Mouse (Mus musculus): ENCODE results near the gene Rinl. TPM values are rescaled to one million over a fixed set of nuclear protein-coding genes. Genes with fewer than 3 reads are reported as not detected.

Gene Rinl
- polyA plus RNA-seq (2015; fragmentation: Nextera tagmentation; extraction: Ambion mirVana): 2.4 and 3.3 TPM in 2 replicates

DNA sequence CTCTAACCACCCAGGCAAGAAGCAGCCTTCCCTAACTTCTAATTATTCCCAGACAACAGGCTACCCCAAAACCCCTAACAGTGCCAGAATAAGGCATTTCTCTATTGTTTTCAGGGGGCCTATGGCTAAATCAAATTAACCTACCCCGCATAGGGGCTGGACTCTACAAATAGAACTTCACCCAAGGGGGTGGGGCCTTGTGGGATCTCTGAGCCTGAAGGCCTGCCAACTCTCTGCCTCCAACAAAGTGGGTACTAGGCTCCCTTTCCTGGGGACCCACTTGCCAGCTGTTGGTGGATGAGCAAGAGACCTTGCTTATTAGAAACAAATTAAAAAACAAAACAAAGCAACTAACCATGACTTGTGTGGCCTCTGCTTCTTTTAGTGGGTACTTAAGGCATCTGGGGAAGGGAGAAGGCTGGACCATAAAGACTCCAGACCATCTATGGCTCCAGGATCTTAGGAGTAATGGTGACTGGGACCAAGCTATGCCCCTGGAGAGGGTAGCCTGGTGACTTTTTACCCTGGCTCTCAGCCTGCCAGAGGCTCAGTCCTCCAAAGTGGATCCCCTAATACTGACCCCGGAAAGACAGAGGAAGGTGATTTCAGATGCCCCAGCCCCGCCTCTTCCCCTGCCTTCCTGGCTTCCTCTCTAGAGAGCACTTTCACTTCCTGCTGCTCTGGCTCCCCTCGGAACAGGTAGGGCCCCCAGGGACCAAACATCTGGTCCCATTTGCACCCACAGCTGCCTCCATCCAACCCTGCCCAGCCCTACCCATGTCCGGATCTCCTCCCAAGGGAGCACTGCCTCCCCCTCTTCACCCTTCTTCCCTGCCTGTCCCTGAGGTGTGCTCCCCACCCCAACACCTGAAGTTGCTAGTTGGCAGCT, at the start of gene Rinl:
Gene Rinl, plus strand, starts transcription at position 663 of the 889 bp plus-strand sequence.
- no peak within 1 kb of the TSS for H3K4me3 ChIP-seq
- ATAC-seq (replicated peaks): no peak
- no peak within 1 kb of the TSS for H3K4me2 ChIP-seq

DNA sequence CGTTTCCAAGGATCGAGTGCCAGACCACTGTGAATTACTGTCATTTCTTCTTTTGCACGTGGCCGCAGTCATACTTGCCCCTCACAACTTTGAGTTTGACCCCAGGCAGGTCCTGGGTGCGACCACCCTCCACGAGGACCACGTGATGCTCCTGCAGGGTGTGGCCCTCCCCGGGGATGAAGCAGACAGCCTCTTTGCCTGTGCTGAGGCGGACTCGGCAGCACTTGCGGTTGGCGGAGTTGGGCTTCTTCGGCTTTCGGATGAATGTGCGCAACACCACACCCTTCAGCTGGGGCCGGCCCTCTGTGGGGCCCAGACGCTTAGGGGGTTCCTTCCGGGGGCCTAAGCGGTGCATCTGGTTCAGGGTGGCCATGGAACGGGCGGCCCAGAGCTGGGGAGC, 48.9 kb upstream of the Rinl start:
- no peaks in the 10 kb centered on the region for H3K9me3 ChIP-seq
- WGBS: 96% methylated on average over 21 of the region's 21 CpGs
- no peak for ATAC-seq (replicated peaks)
- no peak overlapping the region for H3K4me3 ChIP-seq
- H3K9ac ChIP-seq: no peak overlapping the region
- H3K27ac ChIP-seq: no peak overlapping the region
- no peaks in the 10 kb centered on the region for H3K27me3 ChIP-seq (replicated peaks)
- peaks cover 3% of the 10 kb centered on the region; the same call in 1 of the 2 replicates for H3K36me3 ChIP-seq (replicated peaks)
- peaks cover 14% of the 10 kb centered on the region for H3K4me1 ChIP-seq
- no peak overlapping the region for H3K4me2 ChIP-seq

More for the DNA sequence above, at the start of gene Rinl:
- H3K27me3 ChIP-seq (replicated peaks): no peaks in the 10 kb centered on the region
- WGBS: 69% methylated on average over 5 of the region's 5 CpGs
- H3K4me1 ChIP-seq: no peaks in the 10 kb centered on the region
- no peak within 1 kb of the TSS for H3K9ac ChIP-seq
- no peaks in the 10 kb centered on the region for H3K9me3 ChIP-seq
- H3K36me3 ChIP-seq (replicated peaks): no peaks in the 10 kb centered on the region; the same call in 1 of the 2 replicates
- H3K27ac ChIP-seq: no peak within 1 kb of the TSS

DNA sequence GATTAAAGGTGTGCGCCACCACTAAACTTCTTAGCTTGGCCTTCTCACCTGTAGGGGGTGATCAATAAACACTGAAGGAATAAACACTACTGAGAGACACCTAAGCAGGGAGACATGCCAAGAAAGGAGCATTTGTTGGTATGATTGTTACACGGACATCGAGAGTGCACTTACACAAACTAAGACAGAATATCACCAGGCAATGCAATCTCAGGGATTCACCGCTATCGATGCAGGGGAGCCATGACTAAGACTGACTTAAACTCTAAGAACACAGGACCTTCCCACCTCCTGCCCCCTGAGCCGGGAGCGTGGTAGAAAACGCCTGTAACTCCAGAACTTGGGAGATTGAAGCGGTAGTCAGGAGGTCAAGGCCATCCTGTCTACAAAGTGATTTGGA, 47.8 kb upstream of the Rinl start:
- Histone ChIP-seq H3K27ac (peak overlapping the region; percentile 74; the same call in 1 of the 2 replicates), H3K36me3 (replicated peaks) (peaks cover 3% of the 10 kb centered on the region; the same call in 1 of the 2 replicates)

DNA sequence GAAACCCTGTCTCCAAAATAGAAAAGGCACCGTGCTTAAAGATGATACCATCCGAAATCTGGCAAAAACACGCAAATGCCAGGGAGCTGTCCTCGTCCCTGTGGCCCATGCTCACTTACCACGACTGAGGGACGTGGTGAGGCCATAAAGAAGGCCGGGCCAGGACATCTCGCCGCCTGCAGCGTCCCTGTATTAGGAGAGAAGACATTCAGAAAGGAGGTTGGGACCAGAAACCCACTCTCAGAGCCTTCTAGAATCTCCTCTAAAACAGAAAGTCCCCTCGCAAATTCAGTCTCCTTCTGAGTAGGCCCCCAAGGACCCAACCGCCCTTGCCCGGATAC, 47.4 kb upstream of the Rinl start:
- Histone ChIP-seq H3K36me3 (replicated peaks) (peaks cover 3% of the 10 kb centered on the region; the same call in 1 of the 2 replicates), H3K4me1 (peaks cover 14% of the 10 kb centered on the region), H3K4me2 (peak overlapping the region; percentile 91), H3K27ac (peak overlapping the region; percentile 74), H3K9me3 (no peaks in the 10 kb centered on the region), H3K27me3 (replicated peaks) (no peaks in the 10 kb centered on the region), H3K9ac (peak overlapping the region; percentile 73), H3K4me3 (peak overlapping the region; percentile 90)
- ATAC-seq (replicated peaks): peak; percentile 27; the same call in 1 of the 2 replicates
- WGBS: under 1% methylated on average over 13 of the region's 13 CpGs

More for the DNA sequence above, 47.8 kb upstream of the Rinl start:
- no peak for ATAC-seq (replicated peaks)
- peak overlapping the region; percentile 91 for H3K4me2 ChIP-seq
- WGBS: 41% methylated on average over 9 of the region's 9 CpGs
- H3K4me3 ChIP-seq: peak overlapping the region; percentile 90
- peaks cover 14% of the 10 kb centered on the region for H3K4me1 ChIP-seq
- no peaks in the 10 kb centered on the region for H3K9me3 ChIP-seq
- peak overlapping the region; percentile 73 for H3K9ac ChIP-seq
- H3K27me3 ChIP-seq (replicated peaks): no peaks in the 10 kb centered on the region

DNA sequence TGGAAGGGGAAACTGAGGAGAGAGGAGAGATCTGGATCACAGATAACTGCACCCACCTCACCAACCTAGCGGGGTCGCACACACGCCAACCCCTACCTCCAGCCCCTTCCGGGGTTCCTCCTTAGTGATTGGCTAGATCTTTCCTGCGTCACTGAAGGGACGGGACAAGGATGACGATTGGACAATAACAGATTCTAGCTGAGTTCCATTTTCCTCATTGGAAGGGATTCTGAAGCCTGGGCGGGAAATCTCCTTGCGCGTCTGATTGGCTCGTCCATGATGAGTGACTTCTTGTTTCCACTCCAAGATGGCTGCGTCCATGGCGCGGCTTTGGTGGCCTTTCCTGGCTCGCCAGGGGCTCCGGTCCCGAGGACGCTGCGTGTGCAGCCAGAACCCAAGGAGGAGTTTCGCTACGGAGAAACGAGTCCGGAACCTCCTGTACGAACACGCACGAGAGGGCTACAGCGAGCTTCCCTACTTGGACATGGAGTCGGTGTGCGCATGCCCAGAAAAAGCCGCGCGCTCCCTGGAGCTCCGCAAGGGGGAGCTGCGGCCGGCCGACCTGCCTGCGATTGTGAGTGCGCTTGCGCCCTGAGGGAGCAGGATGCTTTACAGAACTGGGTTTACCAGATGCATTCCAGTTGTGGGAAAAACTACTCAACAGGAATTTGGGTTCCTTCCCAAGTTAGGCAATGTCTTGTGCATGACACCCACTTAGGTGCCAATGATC, 46.9 kb upstream of the Rinl start, which contains the start of the genes Mrps12 and Sars2:
Gene Mrps12, minus strand, starts transcription at position 112 of the 730 bp plus-strand sequence.
Gene Sars2, plus strand, starts transcription at position 284 of the 730 bp plus-strand sequence.
- peak; percentile 99 for ATAC-seq (replicated peaks)
- peak within 1 kb of the TSS; percentile 91 for H3K4me2 ChIP-seq
- peak within 1 kb of the TSS; percentile 92 for H3K27ac ChIP-seq
- peaks cover 14% of the 10 kb centered on the region for H3K4me1 ChIP-seq
- H3K9ac ChIP-seq: peak within 1 kb of the TSS; percentile 76
- no peaks in the 10 kb centered on the region for H3K9me3 ChIP-seq
- WGBS: under 1% methylated on average over 39 of the region's 39 CpGs
- peak within 1 kb of the TSS; percentile 90 for H3K4me3 ChIP-seq
- H3K27me3 ChIP-seq (replicated peaks): no peaks in the 10 kb centered on the region
- peaks cover 3% of the 10 kb centered on the region; the same call in 1 of the 2 replicates for H3K36me3 ChIP-seq (replicated peaks)

DNA sequence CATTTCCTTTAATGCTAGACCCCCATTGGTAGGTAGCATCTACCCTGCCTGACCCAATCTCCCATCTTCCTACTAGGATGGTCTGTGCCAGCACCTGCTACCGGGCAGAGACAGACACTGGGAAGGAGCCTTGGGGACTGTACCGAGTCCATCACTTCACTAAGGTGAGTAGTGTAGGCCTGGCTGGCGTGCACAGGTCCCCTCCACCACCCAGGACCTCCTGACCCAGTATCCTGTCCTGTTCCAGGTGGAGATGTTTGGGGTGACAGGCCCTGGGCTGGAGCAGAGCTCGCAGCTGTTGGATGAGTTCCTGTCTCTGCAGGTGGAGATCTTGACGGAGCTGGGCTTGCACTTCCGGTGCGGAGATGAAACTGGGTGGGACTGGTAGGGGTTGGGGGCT, 38.8 kb upstream of the Rinl start:
- no peak overlapping the region for H3K4me3 ChIP-seq
- no peak overlapping the region for H3K9ac ChIP-seq
- H3K4me1 ChIP-seq: no peaks in the 10 kb centered on the region
- 99% methylated on average over 7 of the region's 7 CpGs for WGBS
- no peak overlapping the region for H3K27ac ChIP-seq
- H3K36me3 ChIP-seq (replicated peaks): no peaks in the 10 kb centered on the region
- H3K9me3 ChIP-seq: no peaks in the 10 kb centered on the region
- H3K27me3 ChIP-seq (replicated peaks): no peaks in the 10 kb centered on the region
- no peak for ATAC-seq (replicated peaks)
- H3K4me2 ChIP-seq: no peak overlapping the region

DNA sequence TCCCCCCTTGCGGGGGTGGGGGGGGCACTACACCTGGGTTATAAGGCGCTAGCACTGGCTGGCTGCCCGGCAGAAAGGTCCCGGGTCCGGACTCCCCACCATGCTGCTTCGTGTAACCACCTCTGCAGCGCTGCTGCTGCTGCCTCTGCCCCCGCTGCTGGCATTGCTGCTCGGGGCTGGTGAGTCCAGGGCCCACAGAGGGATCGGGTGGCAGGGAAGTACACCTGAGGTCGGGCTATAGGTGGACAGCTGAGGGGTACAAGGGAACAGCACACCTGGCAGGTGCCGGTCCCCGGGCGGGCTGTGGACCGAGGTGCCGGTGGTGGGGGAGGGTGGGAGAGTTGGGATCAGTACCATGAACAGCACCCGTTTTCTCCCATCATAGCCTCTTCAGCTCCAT, 32.7 kb upstream of the Rinl start, which contains the start of gene Ccer2:
Gene Ccer2, plus strand, starts transcription at position 96 of the 400 bp plus-strand sequence.
- peaks cover 15% of the 10 kb centered on the region for H3K36me3 ChIP-seq (replicated peaks)
- H3K4me3 ChIP-seq: peak within 1 kb of the TSS; percentile 10; the same call in 1 of the 2 replicates
- H3K9me3 ChIP-seq: no peaks in the 10 kb centered on the region
- ATAC-seq (replicated peaks): 0 out of 2 replicates have a peak, but pooled peaks have one; percentile 53
- WGBS: 3% methylated on average over 17 of the region's 17 CpGs
- no peaks in the 10 kb centered on the region; the same call in 1 of the 2 replicates for H3K27me3 ChIP-seq (replicated peaks)
- peak within 1 kb of the TSS; percentile 28; the same call in 1 of the 2 replicates for H3K9ac ChIP-seq
- no peak within 1 kb of the TSS for H3K27ac ChIP-seq
- peak within 1 kb of the TSS; percentile 42 for H3K4me2 ChIP-seq
- peaks cover 6% of the 10 kb centered on the region; the same call in 1 of the 2 replicates for H3K4me1 ChIP-seq

DNA sequence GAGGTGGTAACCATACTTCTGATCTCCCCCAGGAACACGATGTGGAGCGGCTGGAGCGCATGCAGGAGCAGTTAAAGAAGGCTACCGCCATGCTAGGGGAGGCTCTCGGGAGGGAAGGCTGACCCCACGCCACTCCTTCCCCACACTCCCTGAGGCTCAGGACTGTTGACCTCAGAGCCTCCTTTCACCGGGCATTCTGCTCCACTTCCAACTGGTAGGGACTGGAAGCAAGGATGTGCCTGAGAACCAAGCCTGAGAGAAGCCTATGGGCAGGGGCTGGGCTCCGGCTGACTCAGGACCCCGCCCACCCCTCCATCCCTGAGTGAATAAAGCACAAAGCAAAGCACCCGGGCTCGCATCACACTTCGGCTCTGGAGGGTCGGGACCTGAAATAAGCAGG, 30.1 kb upstream of the Rinl start:
- H3K4me3 ChIP-seq: no peak overlapping the region
- no peak for ATAC-seq (replicated peaks)
- peaks cover 6% of the 10 kb centered on the region; the same call in 1 of the 2 replicates for H3K4me1 ChIP-seq
- WGBS: 78% methylated on average over 13 of the region's 13 CpGs
- H3K9ac ChIP-seq: no peak overlapping the region
- H3K9me3 ChIP-seq: no peaks in the 10 kb centered on the region
- H3K4me2 ChIP-seq: no peak overlapping the region
- H3K27ac ChIP-seq: no peak overlapping the region
- H3K36me3 ChIP-seq (replicated peaks): peaks cover 25% of the 10 kb centered on the region
- H3K27me3 ChIP-seq (replicated peaks): no peaks in the 10 kb centered on the region; the same call in 1 of the 2 replicates

DNA sequence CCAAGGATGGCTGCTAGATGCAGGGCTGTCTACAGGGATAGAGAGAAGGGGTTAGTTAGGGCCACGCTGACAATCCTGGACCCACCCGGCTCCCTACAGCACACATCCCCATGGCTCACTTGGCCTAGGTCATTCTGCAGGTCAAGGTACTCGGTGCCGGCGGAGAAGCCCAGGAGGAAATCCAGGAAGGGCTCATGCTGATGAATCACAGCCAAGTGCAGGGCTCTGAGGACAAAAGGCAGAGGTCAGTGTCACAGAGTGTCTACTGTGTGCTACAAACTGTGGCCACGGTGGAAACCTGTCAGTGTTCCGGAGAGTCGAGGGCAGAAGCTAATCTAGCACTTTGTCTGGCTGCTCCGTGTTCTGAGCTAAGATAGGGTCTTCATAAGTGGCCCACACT, 26.9 kb upstream of the Rinl start:
- H3K9ac ChIP-seq: no peak overlapping the region
- no peak overlapping the region for H3K27ac ChIP-seq
- ATAC-seq (replicated peaks): no peak
- no peaks in the 10 kb centered on the region for H3K9me3 ChIP-seq
- no peak overlapping the region for H3K4me3 ChIP-seq
- WGBS: 91% methylated on average over 9 of the region's 9 CpGs
- no peak overlapping the region for H3K4me2 ChIP-seq
- H3K36me3 ChIP-seq (replicated peaks): peaks cover 25% of the 10 kb centered on the region
- peaks cover 16% of the 10 kb centered on the region for H3K4me1 ChIP-seq
- H3K27me3 ChIP-seq (replicated peaks): no peaks in the 10 kb centered on the region; the same call in 1 of the 2 replicates

DNA sequence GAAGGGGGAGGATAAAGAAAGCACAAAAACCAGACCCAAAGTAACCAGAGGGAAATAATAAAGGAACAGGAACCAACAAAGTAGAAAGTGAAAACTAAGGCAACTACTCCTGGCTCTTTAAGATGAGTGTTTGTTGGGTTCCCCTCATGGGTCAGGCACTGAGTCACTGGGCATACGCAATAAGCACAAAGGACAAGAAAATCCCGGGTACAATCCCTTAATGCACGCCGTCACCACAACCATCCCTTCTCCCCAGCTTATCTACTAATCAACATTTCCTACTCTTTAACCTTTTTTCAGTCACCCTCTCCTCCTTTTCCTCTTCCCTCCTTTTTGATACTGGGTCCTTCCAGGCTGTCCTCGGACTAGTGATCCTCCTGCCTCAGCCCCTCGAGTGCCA, 23.6 kb upstream of the Rinl start:
- H3K9ac ChIP-seq: no peak overlapping the region
- H3K4me3 ChIP-seq: peak overlapping the region; percentile 81
- no peaks in the 10 kb centered on the region for H3K27me3 ChIP-seq (replicated peaks)
- ATAC-seq (replicated peaks): no peak
- H3K36me3 ChIP-seq (replicated peaks): peaks cover 14% of the 10 kb centered on the region; the same call in 1 of the 2 replicates
- H3K4me2 ChIP-seq: peak overlapping the region; percentile 64
- WGBS: 79% methylated on average over 6 of the region's 6 CpGs
- peaks cover 31% of the 10 kb centered on the region for H3K4me1 ChIP-seq
- H3K9me3 ChIP-seq: no peaks in the 10 kb centered on the region
- no peak overlapping the region for H3K27ac ChIP-seq

DNA sequence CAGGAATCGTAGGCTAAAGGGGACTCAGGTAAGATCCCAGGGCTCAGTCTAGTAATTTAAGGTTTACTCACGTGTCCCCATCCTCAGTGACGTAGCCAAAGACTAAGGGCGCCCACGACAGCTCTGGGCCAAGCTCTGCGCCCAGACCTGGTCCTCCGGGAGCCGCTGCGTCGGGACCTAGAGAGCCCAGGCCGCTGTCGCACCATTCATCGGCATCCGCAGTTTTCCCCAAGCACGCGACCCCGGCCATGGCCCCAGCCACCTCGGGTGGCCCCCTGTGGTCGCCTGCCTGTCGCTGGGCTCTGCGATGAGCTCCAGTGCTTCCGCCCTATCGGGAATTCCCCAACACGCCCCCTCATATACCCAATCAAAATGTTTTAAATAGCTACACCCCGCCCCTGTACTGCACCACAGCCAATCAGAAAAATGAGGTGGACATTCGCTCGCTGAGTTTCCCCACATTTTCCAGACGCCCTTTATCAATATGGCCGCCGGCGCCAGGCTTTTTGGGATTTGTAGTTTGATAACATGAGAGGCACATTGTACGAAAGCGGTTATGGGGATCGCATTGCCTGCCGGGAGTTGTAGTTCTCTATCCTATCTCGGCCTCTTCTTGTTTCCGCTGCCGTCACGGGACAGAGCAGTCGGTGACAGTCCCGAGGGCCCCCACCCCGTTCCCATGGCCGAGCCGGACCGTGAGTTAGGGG, 22.4 kb upstream of the Rinl start, which contains the start of gene Sirt2:
Gene Sirt2, plus strand, starts transcription at position 563 of the 707 bp plus-strand sequence.
- 0 out of 2 replicates have a peak, but pooled peaks cover 7% of the 10 kb centered on the region for H3K36me3 ChIP-seq (replicated peaks)
- H3K9ac ChIP-seq: peak within 1 kb of the TSS; percentile 71
- peak; percentile 99 for ATAC-seq (replicated peaks)
- peaks cover 31% of the 10 kb centered on the region for H3K4me1 ChIP-seq
- no peaks in the 10 kb centered on the region for H3K27me3 ChIP-seq (replicated peaks)
- 0% methylated on average over 45 of the region's 45 CpGs for WGBS
- peak within 1 kb of the TSS; percentile 75 for H3K4me2 ChIP-seq
- H3K9me3 ChIP-seq: no peaks in the 10 kb centered on the region
- peak within 1 kb of the TSS; percentile 60; the same call in 1 of the 2 replicates for H3K27ac ChIP-seq
- peak within 1 kb of the TSS; percentile 81 for H3K4me3 ChIP-seq

Data from midbrain, embryonic 15.5 days (tissue).